Mouse (Mus musculus): ENCODE results near the gene Tigit.

The Tigit gene

GRCm38 (mm10) chr16:43663978-43664579, at the start of gene Tigit:
Gene Tigit (minus strand): TSS chr16:43664146.
- DNase-seq: peak; percentile 73

GRCm38 (mm10) chr16:43711361-43711760, 47.4 kb upstream of the Tigit start:
- DNase-seq: peak; percentile 85

GRCm38 (mm10) chr16:43710651-43711050, 46.7 kb upstream of the Tigit start:
- DNase-seq: peak; percentile 99

- no peak for DNase-seq
Observed at GRCm38 (mm10) chr16:43710134-43710475, 46.2 kb upstream of the Tigit start.

- peak; percentile 85 for DNase-seq
Observed at GRCm38 (mm10) chr16:43709432-43710133, 45.6 kb upstream of the Tigit start.

GRCm38 (mm10) chr16:43709062-43709413, 45.1 kb upstream of the Tigit start:
- peak; percentile 92 for DNase-seq

GRCm38 (mm10) chr16:43708335-43709061, 44.6 kb upstream of the Tigit start:
- no peak for DNase-seq

- DNase-seq: peak; percentile 97
Observed at GRCm38 (mm10) chr16:43701765-43702504, 38.0 kb upstream of the Tigit start.

GRCm38 (mm10) chr16:43700575-43700974, 36.6 kb upstream of the Tigit start:
- DNase-seq: no peak

GRCm38 (mm10) chr16:43698735-43699649, 35.0 kb upstream of the Tigit start:
- DNase-seq: peak; percentile 89

GRCm38 (mm10) chr16:43697772-43698171, 33.8 kb upstream of the Tigit start:
- no peak for DNase-seq

- no peak for DNase-seq
Observed at GRCm38 (mm10) chr16:43695852-43696251, 31.9 kb upstream of the Tigit start.

GRCm38 (mm10) chr16:43694104-43694503, 30.2 kb upstream of the Tigit start:
- DNase-seq: no peak

GRCm38 (mm10) chr16:43692611-43693010, 28.7 kb upstream of the Tigit start:
- no peak for DNase-seq

- no peak for DNase-seq
Observed at GRCm38 (mm10) chr16:43691741-43692140, 27.8 kb upstream of the Tigit start.

- no peak for DNase-seq
Observed at GRCm38 (mm10) chr16:43690912-43691311, 27.0 kb upstream of the Tigit start.

- no peak for DNase-seq
Observed at GRCm38 (mm10) chr16:43690211-43690690, 26.3 kb upstream of the Tigit start.

- DNase-seq: no peak
Observed at GRCm38 (mm10) chr16:43687968-43688367, 24.0 kb upstream of the Tigit start.

GRCm38 (mm10) chr16:43674400-43674799, 10.5 kb upstream of the Tigit start:
- DNase-seq: no peak

- no peak for DNase-seq
Observed at GRCm38 (mm10) chr16:43672697-43673096, 8.8 kb upstream of the Tigit start.

- DNase-seq: no peak
Observed at GRCm38 (mm10) chr16:43671972-43672371, 8.0 kb upstream of the Tigit start.

GRCm38 (mm10) chr16:43668294-43668693, 4.3 kb upstream of the Tigit start:
- DNase-seq: no peak

Data from heart, adult 11 months (tissue).